Mouse (Mus musculus) E14TG2a.4 (cell line): ENCODE results near the gene Crybg3.

Experiments used
- H3K27me3 ChIP-seq: 2 replicates; pipeline ENCODE4 v1.6.1; 2014; ENCODE audit warnings: low read length, control low read depth; ENCODE audit not compliant: insufficient read depth
- H3K36me3 ChIP-seq: 2 replicates; pipeline ENCODE4 v1.6.1; 2014; ENCODE audit warnings: low read length, control low read depth; ENCODE audit not compliant: insufficient read depth
- H3K4me1 ChIP-seq: replicated peaks from 2 replicates; pipeline ENCODE4 v1.6.1; 2014; ENCODE audit warnings: low read depth, low read length, control low read depth
- H3K4me3 ChIP-seq: replicated peaks from 2 replicates; pipeline ENCODE4 v1.5.1; 2014; ENCODE audit warnings: mild to moderate bottlenecking, low read length
- H3K9me3 ChIP-seq: 2 replicates; pipeline ENCODE4 v1.6.1; 2014; ENCODE audit warnings: low read length, control low read depth
- CTCF ChIP-seq: conservative IDR thresholded peaks from 2 replicates; pipeline ENCODE4 v1.5.1; 2014; ENCODE audit warnings: low read length
- NANOG ChIP-seq: IDR thresholded peaks from 2 replicates; pipeline ENCODE4 v1.6.1; 2014; ENCODE audit warnings: borderline replicate concordance, low read length, mixed read lengths
- POU5F1 ChIP-seq: IDR thresholded peaks from 2 replicates; pipeline ENCODE4 v1.6.1; 2014; ENCODE audit warnings: low read length, borderline replicate concordance

Gene Crybg3

DNA sequence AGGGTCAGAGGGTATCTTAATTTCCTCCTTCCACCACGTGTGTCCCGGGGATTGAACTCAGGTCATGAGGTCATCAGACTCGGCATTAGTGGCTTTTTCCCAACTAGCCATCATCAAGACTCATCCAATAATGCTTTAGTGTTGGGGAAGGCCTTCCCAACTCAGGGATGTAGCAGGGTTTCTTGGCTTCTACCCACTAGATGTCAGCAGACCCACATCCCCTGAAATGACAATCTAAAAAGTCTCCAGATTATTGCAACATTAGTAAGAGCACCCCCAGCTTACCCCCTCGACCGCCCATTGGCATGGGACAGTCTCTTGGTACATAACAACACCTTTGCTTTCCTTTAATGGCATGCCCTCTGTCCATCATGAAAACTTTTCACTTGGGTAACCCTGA, 65.1 kb downstream of the Crybg3 start:
- Histone ChIP-seq H3K4me3 (no peak overlapping the region), H3K27me3 (no peaks in the 10 kb centered on the region), H3K9me3 (no peaks in the 10 kb centered on the region), H3K4me1 (peaks cover 22% of the 10 kb centered on the region), H3K36me3 (peaks cover 16% of the 10 kb centered on the region)
- TF ChIP-seq NANOG = no peak
- TF ChIP-seq POU5F1 = no peak
- no peak for TF ChIP-seq CTCF

DNA sequence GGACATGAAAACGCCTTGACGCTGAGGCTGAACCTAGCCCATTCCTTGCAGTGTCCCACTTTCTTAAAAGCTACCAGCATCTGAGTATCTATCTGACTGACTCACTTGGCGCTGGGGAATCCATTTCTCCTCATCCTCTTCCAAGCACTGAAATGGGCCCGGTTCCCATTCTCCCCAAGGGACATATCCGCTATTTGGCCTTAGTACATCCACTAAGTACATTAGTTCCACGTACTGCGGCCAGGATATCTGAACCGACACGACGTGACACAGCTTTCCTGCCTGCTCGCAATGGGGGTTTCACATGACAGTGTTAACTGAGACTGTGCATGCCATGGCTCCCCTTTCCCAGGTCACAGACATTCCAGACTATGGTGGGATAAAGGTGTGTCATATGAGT, 66.4 kb downstream of the Crybg3 start:
- peaks cover 34% of the 10 kb centered on the region for H3K4me1 ChIP-seq
- H3K4me3 ChIP-seq = peak overlapping the region; percentile 49
- peaks cover 16% of the 10 kb centered on the region for H3K36me3 ChIP-seq
- H3K9me3 ChIP-seq = no peaks in the 10 kb centered on the region
- no peak for TF ChIP-seq NANOG
- no peak for TF ChIP-seq CTCF
- TF ChIP-seq POU5F1 = no peak
- H3K27me3 ChIP-seq = no peaks in the 10 kb centered on the region

DNA sequence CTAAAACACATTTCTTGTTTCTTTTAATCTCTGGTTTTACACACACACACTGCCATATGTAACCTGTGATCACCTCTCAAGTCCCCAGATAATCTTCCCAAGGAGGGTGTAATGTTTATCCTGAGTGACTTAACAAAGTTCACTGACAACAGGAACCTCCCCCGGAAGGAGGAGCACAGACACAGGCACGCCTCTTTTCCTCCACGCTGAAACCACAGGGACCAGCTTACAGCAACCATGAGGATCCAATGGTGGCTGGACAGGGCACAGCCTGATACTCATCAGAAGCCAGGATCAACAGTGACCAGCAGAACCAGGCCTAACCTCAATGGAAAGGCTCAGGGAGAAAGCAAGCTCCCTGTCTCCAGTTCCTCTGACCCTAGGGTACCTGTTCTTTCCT, 68.2 kb downstream of the Crybg3 start:
- H3K27me3 ChIP-seq = peaks cover 2% of the 10 kb centered on the region; the same call in 1 of the 2 replicates
- H3K4me3 ChIP-seq = no peak overlapping the region
- H3K36me3 ChIP-seq = peaks cover 13% of the 10 kb centered on the region
- H3K4me1 ChIP-seq = peaks cover 37% of the 10 kb centered on the region
- no peak for TF ChIP-seq POU5F1
- no peak for TF ChIP-seq NANOG
- no peak for TF ChIP-seq CTCF
- H3K9me3 ChIP-seq = no peaks in the 10 kb centered on the region

DNA sequence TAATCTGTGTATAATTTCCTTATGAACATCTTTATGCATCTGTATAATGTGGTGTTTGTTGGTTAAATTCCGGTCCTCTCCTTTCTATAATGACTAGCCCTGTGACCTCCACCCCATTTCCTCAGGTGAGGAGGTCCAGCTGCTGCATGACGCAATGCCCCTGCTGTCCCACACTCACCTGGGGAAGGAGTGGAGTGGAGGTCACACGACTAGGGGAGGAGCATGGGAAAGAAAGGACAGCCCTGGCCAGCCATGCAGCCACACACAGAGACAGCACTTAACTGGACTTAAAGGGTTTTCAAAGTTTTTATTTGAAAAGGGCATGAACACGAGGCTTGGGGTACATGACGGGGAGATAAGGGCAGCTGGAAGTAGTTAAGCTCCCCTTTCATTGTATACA, 69.5 kb downstream of the Crybg3 start:
- peaks cover 7% of the 10 kb centered on the region for H3K36me3 ChIP-seq
- H3K4me3 ChIP-seq = no peak overlapping the region
- peaks cover 2% of the 10 kb centered on the region; the same call in 1 of the 2 replicates for H3K27me3 ChIP-seq
- no peaks in the 10 kb centered on the region for H3K9me3 ChIP-seq
- peaks cover 37% of the 10 kb centered on the region for H3K4me1 ChIP-seq
- no peak for TF ChIP-seq NANOG
- TF ChIP-seq CTCF = no peak
- no peak for TF ChIP-seq POU5F1

DNA sequence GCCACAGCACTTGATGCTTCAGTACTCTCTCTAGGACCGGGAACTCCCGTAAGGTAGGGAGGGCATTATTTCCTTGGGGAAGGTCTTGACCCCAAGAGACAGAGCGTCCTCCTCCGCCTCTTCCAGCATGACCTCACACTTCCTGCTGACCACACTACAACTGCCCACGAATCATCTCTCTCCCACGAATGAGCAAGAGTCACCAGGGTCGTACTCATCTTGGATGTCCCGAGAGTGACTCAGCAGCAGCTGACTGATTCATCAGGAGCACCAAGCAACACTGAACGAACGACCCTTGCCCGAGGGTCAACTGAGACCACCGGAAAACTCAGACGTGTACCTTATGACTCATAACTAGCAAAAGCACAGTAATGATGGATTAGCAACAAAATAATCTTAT, 71.2 kb downstream of the Crybg3 start:
- peaks cover 2% of the 10 kb centered on the region; the same call in 1 of the 2 replicates for H3K27me3 ChIP-seq
- H3K4me3 ChIP-seq = peak overlapping the region; percentile 45
- no peaks in the 10 kb centered on the region for H3K9me3 ChIP-seq
- H3K36me3 ChIP-seq = no peaks in the 10 kb centered on the region
- TF ChIP-seq POU5F1 (no peak), NANOG (no peak), CTCF (no peak)
- peaks cover 37% of the 10 kb centered on the region for H3K4me1 ChIP-seq

DNA sequence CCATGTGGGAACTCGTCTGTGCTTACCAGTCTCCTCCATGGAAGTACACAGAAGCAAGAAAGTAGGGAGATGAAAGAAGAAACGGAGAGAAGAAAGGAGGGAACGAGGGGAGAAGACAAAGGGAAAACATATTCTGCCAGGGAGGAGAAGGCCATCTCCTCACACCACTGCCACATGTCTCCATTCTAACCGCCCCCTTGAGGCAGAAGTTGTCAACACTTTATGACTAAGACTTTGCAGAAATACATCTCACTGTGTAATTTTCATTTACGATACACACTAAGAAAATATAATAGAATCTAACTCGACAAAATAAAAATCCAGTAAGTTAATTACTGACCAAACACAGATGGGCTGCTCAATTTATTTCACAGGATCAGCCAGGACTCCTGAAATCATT, 73.8 kb downstream of the Crybg3 start:
- Histone ChIP-seq H3K9me3 (no peaks in the 10 kb centered on the region), H3K27me3 (peaks cover 2% of the 10 kb centered on the region; the same call in 1 of the 2 replicates), H3K36me3 (peaks cover 2% of the 10 kb centered on the region), H3K4me3 (no peak overlapping the region), H3K4me1 (peaks cover 15% of the 10 kb centered on the region)
- TF ChIP-seq POU5F1 (no peak), NANOG (no peak), CTCF (no peak)

DNA sequence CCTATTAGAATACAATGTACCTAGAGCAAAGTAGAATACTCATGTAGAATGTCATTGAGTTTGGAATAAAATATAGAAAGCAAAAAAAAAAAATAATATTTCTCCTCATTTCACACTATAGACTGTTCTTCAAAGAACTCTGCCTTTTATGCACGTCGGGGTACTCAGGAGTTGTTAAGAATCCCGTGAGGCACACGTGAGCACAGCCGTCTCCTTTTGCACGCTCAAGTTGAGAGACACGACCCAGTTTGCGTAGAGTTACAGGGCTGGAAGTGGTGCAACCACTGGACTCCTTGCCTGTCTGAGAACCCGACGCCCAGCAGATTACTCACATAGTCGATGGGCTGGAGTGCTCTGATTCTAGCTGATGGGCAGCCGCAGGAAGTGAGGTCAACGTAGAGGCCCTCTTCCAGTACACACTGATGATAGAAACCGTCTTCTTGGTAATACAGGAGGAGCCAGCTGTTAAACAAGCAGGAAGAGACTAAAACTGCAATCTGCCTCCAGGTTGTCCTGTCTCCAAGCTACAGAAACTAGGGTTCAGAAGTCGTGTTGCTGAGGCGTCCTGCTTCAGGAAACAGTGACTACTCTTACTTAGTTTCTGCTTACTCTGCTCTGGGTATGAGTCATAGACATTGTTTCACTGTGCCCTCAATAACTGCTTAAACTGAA, 78.9 kb downstream of the Crybg3 start:
- no peaks in the 10 kb centered on the region for H3K27me3 ChIP-seq
- peaks cover 7% of the 10 kb centered on the region for H3K4me1 ChIP-seq

DNA sequence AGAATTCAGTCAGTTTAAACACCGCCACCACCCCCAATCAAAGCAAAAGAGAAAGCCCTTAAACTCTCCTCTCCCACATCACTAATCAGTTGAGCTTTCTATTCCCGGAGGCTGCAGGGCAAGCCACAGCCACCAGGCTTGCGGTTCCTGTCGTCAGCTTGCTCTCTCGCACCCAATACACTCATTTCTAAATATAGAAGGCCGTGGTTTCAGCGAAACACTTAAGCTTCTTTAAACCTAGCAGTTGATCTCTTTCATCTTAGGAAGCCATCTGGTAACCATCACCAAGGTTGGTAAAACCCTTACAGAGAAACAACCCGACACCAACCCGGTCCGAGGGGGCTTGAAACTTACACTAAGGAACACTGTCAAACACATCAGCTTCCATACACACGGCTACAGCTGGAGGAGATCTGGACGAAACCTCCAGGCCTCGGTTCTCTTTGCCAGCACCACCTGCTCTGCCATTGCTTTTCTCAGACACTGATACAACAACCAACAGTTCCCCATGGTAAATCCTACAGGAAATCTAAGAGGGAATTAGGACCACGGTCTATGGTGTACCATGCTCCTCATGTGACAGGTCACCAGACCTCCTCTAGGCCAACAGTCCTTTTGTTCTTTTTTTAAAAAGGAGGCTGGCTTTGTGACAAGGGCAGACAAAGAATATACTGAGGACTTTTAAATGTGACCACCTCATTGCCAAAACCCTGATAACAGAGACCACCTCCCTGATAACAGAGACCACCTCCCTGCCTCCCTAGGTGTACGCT, 83.1 kb downstream of the Crybg3 start:
- peaks cover 9% of the 10 kb centered on the region for H3K4me1 ChIP-seq
- H3K9me3 ChIP-seq = no peaks in the 10 kb centered on the region
- TF ChIP-seq POU5F1 (no peak), CTCF (no peak), NANOG (no peak)
- no peaks in the 10 kb centered on the region for H3K27me3 ChIP-seq
- H3K4me3 ChIP-seq = no peak overlapping the region
- H3K36me3 ChIP-seq = peaks cover 18% of the 10 kb centered on the region

More for the DNA sequence above, 78.9 kb downstream of the Crybg3 start:
- Histone ChIP-seq H3K4me3 (no peak overlapping the region), H3K9me3 (no peaks in the 10 kb centered on the region), H3K36me3 (peaks cover 16% of the 10 kb centered on the region)
- TF ChIP-seq NANOG (no peak), POU5F1 (no peak), CTCF (no peak)
